ENCODE assay signal across 12 mouse cellular contexts in the genomic region with DNA sequence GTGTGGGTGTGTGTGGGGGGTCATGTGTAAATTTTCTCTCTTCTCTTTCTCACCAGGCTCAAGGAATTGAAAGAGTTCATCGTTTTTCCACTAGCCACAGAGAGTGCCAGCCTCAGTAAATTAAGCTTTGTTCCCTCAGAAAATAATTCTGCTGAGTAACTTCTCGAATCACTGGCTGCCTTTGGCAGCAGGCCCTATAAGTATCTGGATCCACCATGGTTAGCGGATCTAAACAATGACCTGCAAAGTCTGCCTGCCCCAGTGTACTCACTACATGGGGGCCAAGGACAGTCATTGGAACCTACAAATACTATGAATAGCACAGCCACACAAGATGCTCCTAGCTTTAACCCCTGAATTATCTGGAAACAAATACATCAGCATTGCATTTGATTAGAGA.
"Had no signal": no experiment of that assay in that cellular context is flagged by ENCODE, and none has a peak within 500 bp of the region (broad histone marks: within the 10 kb centered on the region; RNA-seq: fewer than 3 reads in every experiment).

No protein-coding gene starts in this region.

- H3K4me2 ChIP-seq: kidney, embryonic 15.5 days; limb, embryonic 13.5 days; neural tube, embryonic 13.5 days; stomach, embryonic 15.5 days had no signal

- H3K36me3 ChIP-seq: kidney, embryonic 15.5 days; limb, embryonic 13.5 days; neural tube, embryonic 13.5 days; stomach, embryonic 15.5 days had no signal

- H3K27ac ChIP-seq: kidney, embryonic 15.5 days; limb, embryonic 13.5 days; liver, embryonic 14.5 days; neural tube, embryonic 13.5 days; stomach, embryonic 15.5 days had no signal

- H3K9me3 ChIP-seq: kidney, embryonic 15.5 days; limb, embryonic 13.5 days; neural tube, embryonic 13.5 days; stomach, embryonic 15.5 days had no signal

- H3K27me3 ChIP-seq: kidney, embryonic 15.5 days; limb, embryonic 13.5 days; neural tube, embryonic 13.5 days; stomach, embryonic 15.5 days had no signal

- H3K4me1 ChIP-seq: kidney, embryonic 15.5 days; limb, embryonic 13.5 days; neural tube, embryonic 13.5 days; stomach, embryonic 15.5 days had no signal

- H3K9ac ChIP-seq: kidney, embryonic 15.5 days; limb, embryonic 13.5 days; liver, embryonic 14.5 days; neural tube, embryonic 13.5 days; stomach, embryonic 15.5 days had no signal

- DNase-seq: kidney, adult 2 months; kidney, postnatal 14 days; left cerebral cortex, postnatal 4 days; lung, adult 18-20 months; right cerebral cortex, postnatal 14 days; thymus, adult 2 months; thymus, postnatal 25 days had no signal

- H3K4me3 ChIP-seq: kidney, embryonic 15.5 days; limb, embryonic 13.5 days; neural tube, embryonic 13.5 days; stomach, embryonic 15.5 days had no signal
